ENCODE assay signal across 16 mouse cellular contexts in the genomic region with DNA sequence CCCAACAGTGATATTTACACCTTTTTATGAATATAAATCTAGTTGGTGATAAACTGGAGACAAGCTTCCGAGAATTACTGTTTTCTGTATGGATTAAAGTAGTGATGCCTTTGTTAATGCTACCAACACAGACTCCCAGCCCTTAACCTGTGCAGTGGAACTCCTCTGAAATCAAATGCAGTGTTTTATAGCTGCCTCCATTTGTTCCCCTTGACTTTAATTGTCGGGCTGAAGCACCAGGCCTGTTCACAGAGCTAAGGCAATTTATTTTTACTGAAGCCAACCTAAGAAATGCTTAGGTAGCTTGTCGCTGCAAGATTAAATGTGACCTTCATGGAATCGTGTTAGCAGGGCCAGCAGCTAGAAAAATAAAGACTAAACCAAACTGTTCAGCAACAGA. TPM values are rescaled to one million over a fixed set of nuclear protein-coding genes. Genes with fewer than 3 reads are reported as not detected.
A peak's percentile ranks its signal among the peaks of the same experiment; 100 is the strongest.
DNase-seq lines count a peak whose midpoint lies in the region; ATAC-seq and TF ChIP-seq lines count a peak whose summit lies in the region.
"Had no signal": no experiment of that assay in that cellular context is flagged by ENCODE, and none has a peak within 500 bp of the region (broad histone marks: within the 10 kb centered on the region; RNA-seq: fewer than 3 reads in every experiment).

No protein-coding gene starts in this region.

- no peak overlapping the region for H3K4me3 ChIP-seq in hindbrain, embryonic 12.5 days
- H3K4me3 ChIP-seq in hindbrain, postnatal 0 days (ENCODE audit: low read length), result no peak overlapping the region
- H3K4me3 ChIP-seq in embryonic facial prominence, embryonic 13.5 days, result no peak overlapping the region
- H3K4me3 ChIP-seq in limb, embryonic 11.5 days (ENCODE audit: low read depth, low read length), result no peak overlapping the region
- no peak overlapping the region for H3K4me3 ChIP-seq in left cerebral cortex, adult 2 months
- H3K4me3 ChIP-seq: forebrain, embryonic 10.5 days; liver, embryonic 13.5 days had no signal

- TF ChIP-seq CTCF in hindbrain, postnatal 0 days (IDR thresholded peaks at IDR 0.05; ENCODE audit: low read depth), result no peak
- TF ChIP-seq CTCF in left cerebral cortex, adult 2 months (IDR thresholded peaks at IDR 0.05), result no peak

- no peak for DNase-seq in hindbrain, postnatal 0 days (ENCODE audit: low spot score)
- DNase-seq in kidney, postnatal 14 days, result peak; percentile 21
- DNase-seq in kidney, postnatal 36 days, result no peak
- no peak for DNase-seq in limb, embryonic 11.5 days (ENCODE audit: low spot score)
- DNase-seq in layer of hippocampus, adult 9-10 months (ENCODE audit: low spot score), result no peak
- no peak for DNase-seq in left cerebral cortex, adult 2 months (ENCODE audit: extremely low spot score in 1 of 2, low spot score in 2 of 2)
- DNase-seq: B cell, adult 2 months; cerebellum, postnatal 25 days; gastrocnemius, postnatal 25 days; liver, embryonic 13.5 days; midbrain, embryonic 14.5 days; thymus, adult 18-20 months had no signal

- no peak overlapping the region for H3K9ac ChIP-seq in hindbrain, embryonic 12.5 days
- no peak overlapping the region for H3K9ac ChIP-seq in hindbrain, postnatal 0 days (replicated peaks; ENCODE audit: low read length)
- no peak overlapping the region for H3K9ac ChIP-seq in embryonic facial prominence, embryonic 13.5 days
- H3K9ac ChIP-seq in limb, embryonic 11.5 days (ENCODE audit: low read length), result no peak overlapping the region
- H3K9ac ChIP-seq: liver, embryonic 13.5 days had no signal

- H3K4me2 ChIP-seq in hindbrain, embryonic 12.5 days (replicated peaks), result no peak overlapping the region
- H3K4me2 ChIP-seq in hindbrain, postnatal 0 days (ENCODE audit: low read depth, low read length), result no peak overlapping the region
- H3K4me2 ChIP-seq in embryonic facial prominence, embryonic 13.5 days, result 0 out of 2 replicates have a peak overlapping the region, but pooled peaks have one; percentile 3
- no peak overlapping the region for H3K4me2 ChIP-seq in limb, embryonic 11.5 days (ENCODE audit: low read depth, severe bottlenecking)
- H3K4me2 ChIP-seq: liver, embryonic 13.5 days had no signal

- H3K9me3 ChIP-seq in hindbrain, embryonic 12.5 days (replicated peaks), result no peaks in the 10 kb centered on the region
- H3K9me3 ChIP-seq in hindbrain, postnatal 0 days (ENCODE audit: low read length), result no peaks in the 10 kb centered on the region
- no peaks in the 10 kb centered on the region for H3K9me3 ChIP-seq in embryonic facial prominence, embryonic 13.5 days
- no peaks in the 10 kb centered on the region for H3K9me3 ChIP-seq in limb, embryonic 11.5 days (ENCODE audit: control insufficient read depth, low read length)
- H3K9me3 ChIP-seq: forebrain, embryonic 10.5 days; liver, embryonic 13.5 days had no signal

- intact Hi-C loops in left cerebral cortex, adult 2 months (cut with DNase I), result no loop called here

- H3K27me3 ChIP-seq in hindbrain, embryonic 12.5 days, result no peaks in the 10 kb centered on the region
- H3K27me3 ChIP-seq in hindbrain, postnatal 0 days (ENCODE audit: insufficient read depth, low read length), result no peaks in the 10 kb centered on the region
- no peaks in the 10 kb centered on the region for H3K27me3 ChIP-seq in embryonic facial prominence, embryonic 13.5 days
- no peaks in the 10 kb centered on the region for H3K27me3 ChIP-seq in limb, embryonic 11.5 days (ENCODE audit: control insufficient read depth, insufficient read depth, low read length)
- H3K27me3 ChIP-seq: liver, embryonic 13.5 days; Patski had no signal

- 73% methylated on average over 4 of the region's 4 CpGs for WGBS in hindbrain, embryonic 12.5 days
- WGBS in hindbrain, postnatal 0 days, result 66% methylated on average over 4 of the region's 4 CpGs
- 64% methylated on average over 4 of the region's 4 CpGs for WGBS in embryonic facial prominence, embryonic 13.5 days
- 21% methylated on average over 4 of the region's 4 CpGs for WGBS in limb, embryonic 11.5 days

- no peaks in the 10 kb centered on the region for H3K36me3 ChIP-seq in hindbrain, embryonic 12.5 days
- H3K36me3 ChIP-seq in hindbrain, postnatal 0 days (ENCODE audit: insufficient read depth, low read length), result no peaks in the 10 kb centered on the region
- H3K36me3 ChIP-seq in embryonic facial prominence, embryonic 13.5 days, result no peaks in the 10 kb centered on the region
- H3K36me3 ChIP-seq in limb, embryonic 11.5 days (ENCODE audit: control insufficient read depth, insufficient read depth, low read length), result no peaks in the 10 kb centered on the region
- H3K36me3 ChIP-seq: forebrain, embryonic 10.5 days; liver, embryonic 13.5 days had no signal

- no peak for ATAC-seq in hindbrain, embryonic 12.5 days (ENCODE audit: low FRiP score)
- ATAC-seq in hindbrain, postnatal 0 days, result no peak
- no peak for ATAC-seq in embryonic facial prominence, embryonic 13.5 days (ENCODE audit: insufficient number of reproducible peaks, insufficient read depth, low FRiP score, low TSS enrichment, low read depth)
- ATAC-seq in limb, embryonic 11.5 days (ENCODE audit: insufficient number of reproducible peaks, low FRiP score, low TSS enrichment, low read depth), result no peak
- ATAC-seq: Patski had no signal

- H3K4me1 ChIP-seq in hindbrain, embryonic 12.5 days, result peaks cover 20% of the 10 kb centered on the region
- H3K4me1 ChIP-seq in hindbrain, postnatal 0 days (ENCODE audit: insufficient read depth, low read length), result no peaks in the 10 kb centered on the region
- peaks cover 32% of the 10 kb centered on the region for H3K4me1 ChIP-seq in embryonic facial prominence, embryonic 13.5 days
- H3K4me1 ChIP-seq in limb, embryonic 11.5 days (ENCODE audit: control insufficient read depth, insufficient read depth, low read length), result peaks cover 23% of the 10 kb centered on the region

- H3K27ac ChIP-seq in hindbrain, embryonic 12.5 days, result 0 out of 2 replicates have a peak overlapping the region, but pooled peaks have one; percentile 52
- no peak overlapping the region for H3K27ac ChIP-seq in hindbrain, postnatal 0 days
- H3K27ac ChIP-seq in embryonic facial prominence, embryonic 13.5 days, result peak overlapping the region; percentile 33; the same call in 1 of the 2 replicates
- peak overlapping the region; percentile 24 for H3K27ac ChIP-seq in limb, embryonic 11.5 days (replicated peaks; ENCODE audit: low read depth, low read length)
- H3K27ac ChIP-seq in left cerebral cortex, adult 2 months, result no peak overlapping the region
- H3K27ac ChIP-seq: forebrain, embryonic 10.5 days; liver, embryonic 13.5 days had no signal

RNA-seq across cellular contexts. Expression of a gene that starts 11.6 kb away (rescaled TPM):
- polyA plus RNA-seq in hindbrain, embryonic 12.5 days (2016; fragmentation: Nextera tagmentation; extraction: Ambion mirVana), result 11.5 and 11.9 TPM in 2 replicates
- 3.8 and 4.7 TPM in 2 replicates for total RNA-seq in hindbrain, postnatal 0 days (2014; rRNA removed)
- polyA plus RNA-seq in hindbrain, postnatal 0 days (2015; fragmentation: Nextera tagmentation; extraction: Ambion mirVana), result 11.1 and 12.8 TPM in 2 replicates
- polyA plus RNA-seq in embryonic facial prominence, embryonic 13.5 days (2015; fragmentation: Nextera tagmentation; extraction: Ambion mirVana), result 27.1 and 30.0 TPM in 2 replicates
- 13.7 and 15.3 TPM in 2 replicates for polyA plus RNA-seq in limb, embryonic 11.5 days (2014; fragmentation: Nextera tagmentation; extraction: Ambion mirVana)
- 10 to 100 TPM; 70.7 to 79.6 TPM for total RNA-seq in left cerebral cortex, adult 2 months (2021)

Comparison
In these comparisons a context has a peak if more than half of its experiments do, and no peak if none do; other contexts are left out.
1. H3K27ac ChIP-seq: peak in hindbrain, embryonic 12.5 days (single experiment), embryonic facial prominence, embryonic 13.5 days (single experiment) and limb, embryonic 11.5 days (single experiment); none in hindbrain, postnatal 0 days (single experiment) and left cerebral cortex, adult 2 months (single experiment).